Mouse (Mus musculus) lung, embryonic 15.5 days (tissue): ENCODE measurements around the gene Ccdc9. TPM values are rescaled to one million over a fixed set of nuclear protein-coding genes. Genes with fewer than 3 reads are reported as not detected.

Experiments used
- ATAC-seq: fragments of 200-750 bp; cut with Nextera tagmentation; 2 replicates; pipeline ENCODE4 v1.8.0; 2017; ENCODE audit warnings: moderate number of reproducible peaks, borderline replicate concordance; ENCODE audit not compliant: low FRiP score, low TSS enrichment; ENCODE audit errors: extremely low read depth
- H3K27ac ChIP-seq: fragments of 300-500 bp; sonication (generic); 2 replicates; pipeline ENCODE4 v1.5.1; 2015; ENCODE audit warnings: moderate library complexity, mild to moderate bottlenecking, inconsistent platforms
- H3K27me3 ChIP-seq: fragments of 300-500 bp; sonication (generic); 2 replicates; pipeline ENCODE4 v1.6.1; 2015; ENCODE audit warnings: inconsistent platforms
- H3K36me3 ChIP-seq: fragments of 300-500 bp; sonication (generic); 2 replicates; pipeline ENCODE4 v1.6.1; 2015; ENCODE audit warnings: inconsistent platforms
- H3K4me1 ChIP-seq: fragments of 300-500 bp; sonication (generic); 2 replicates; pipeline ENCODE4 v1.6.1; 2015; ENCODE audit warnings: inconsistent platforms
- H3K4me2 ChIP-seq: fragments of 300-500 bp; sonication (generic); 2 replicates; pipeline ENCODE4 v1.6.1; 2015; ENCODE audit warnings: inconsistent platforms, mild to moderate bottlenecking, moderate library complexity
- H3K4me3 ChIP-seq: fragments of 300-500 bp; sonication (generic); 2 replicates; pipeline ENCODE4 v1.5.1; 2015; ENCODE audit warnings: mild to moderate bottlenecking, inconsistent platforms
- H3K9ac ChIP-seq: fragments of 300-500 bp; sonication (generic); 2 replicates; pipeline ENCODE4 v1.6.1; 2015; ENCODE audit warnings: inconsistent platforms
- H3K9me3 ChIP-seq: fragments of 300-500 bp; sonication (generic); 2 replicates; pipeline ENCODE4 v1.6.1; 2016; ENCODE audit warnings: inconsistent platforms
- WGBS: fragments of 180-500 bp; shearing (Covaris S2); methylation state at CpG from one replicate; pipeline ENCODE4 v1.1.7; 2015; 5-methylcytosine and 5-hydroxymethylcytosine counted together
- polyA plus RNA-seq: library from polyadenylated mRNA; unstranded; fragments of >200 nt; fragmentation: Nextera tagmentation; extraction: Ambion mirVana; gene quantifications from 2 replicates; pipeline ENCODE4 v1.2.1, GENCODE M21; 2015

Ccdc9 gene
- 22.4 and 23.0 TPM in 2 replicates for polyA plus RNA-seq

DNA sequence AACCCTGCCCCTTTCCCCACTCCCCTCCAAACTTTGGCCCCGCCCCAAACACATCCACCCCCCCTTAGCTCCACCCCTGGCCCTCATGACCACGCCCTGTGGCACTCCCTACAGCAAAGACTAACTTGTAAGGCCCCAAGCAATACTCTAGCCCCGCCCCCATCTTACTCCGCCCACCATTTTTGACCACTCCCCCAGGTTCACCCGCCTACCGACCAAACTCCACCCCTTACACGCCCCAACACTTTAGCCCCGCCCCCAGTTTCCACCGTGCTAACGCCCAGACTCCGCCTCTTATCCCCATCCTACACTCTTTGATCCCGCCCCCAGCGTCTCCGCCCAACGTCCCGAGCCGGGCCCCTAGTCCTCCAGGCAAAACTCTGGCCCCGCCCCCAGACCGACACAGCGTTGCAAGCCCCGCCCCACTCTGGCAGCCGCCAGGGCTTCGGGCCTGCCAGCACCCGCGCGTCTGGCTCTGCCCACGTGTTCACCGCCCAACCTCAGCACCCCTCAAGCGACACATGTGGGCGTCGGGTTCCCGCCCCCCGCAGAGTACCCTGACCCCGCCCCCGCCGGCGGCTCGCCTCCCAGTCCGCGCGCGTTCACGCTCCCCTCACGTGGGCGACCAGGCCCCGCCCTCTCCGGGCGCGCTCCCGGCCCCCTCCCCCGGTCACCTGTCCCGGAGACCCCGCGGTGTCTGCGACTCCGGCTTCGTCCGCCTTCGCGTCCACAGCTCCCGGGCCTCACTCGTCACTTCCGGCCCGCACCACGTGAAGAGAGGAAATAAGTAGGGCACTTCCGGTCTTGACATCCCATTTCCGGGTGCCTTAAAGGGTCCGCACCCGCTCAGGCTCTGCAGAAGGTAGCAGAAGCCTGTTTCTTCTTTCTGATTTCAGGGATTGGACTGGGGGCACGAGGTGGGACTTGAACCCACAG, at the start of gene Ccdc9:
TSS of gene Ccdc9 (minus strand) at position 770 of the 936 bp plus-strand sequence.
- peak; percentile 89 for ATAC-seq
- peak within 1 kb of the TSS; percentile 76 for H3K4me3 ChIP-seq
- H3K27me3 ChIP-seq, result no peaks in the 10 kb centered on the region
- H3K4me1 ChIP-seq, result peaks cover 13% of the 10 kb centered on the region; the same call in 1 of the 2 replicates
- under 1% methylated on average over 67 of the region's 70 CpGs for WGBS
- H3K4me2 ChIP-seq, result peak within 1 kb of the TSS; percentile 72
- peak within 1 kb of the TSS; percentile 99 for H3K27ac ChIP-seq
- H3K9me3 ChIP-seq, result no peaks in the 10 kb centered on the region
- peak within 1 kb of the TSS; percentile 73 for H3K9ac ChIP-seq
- peaks cover 29% of the 10 kb centered on the region for H3K36me3 ChIP-seq

DNA sequence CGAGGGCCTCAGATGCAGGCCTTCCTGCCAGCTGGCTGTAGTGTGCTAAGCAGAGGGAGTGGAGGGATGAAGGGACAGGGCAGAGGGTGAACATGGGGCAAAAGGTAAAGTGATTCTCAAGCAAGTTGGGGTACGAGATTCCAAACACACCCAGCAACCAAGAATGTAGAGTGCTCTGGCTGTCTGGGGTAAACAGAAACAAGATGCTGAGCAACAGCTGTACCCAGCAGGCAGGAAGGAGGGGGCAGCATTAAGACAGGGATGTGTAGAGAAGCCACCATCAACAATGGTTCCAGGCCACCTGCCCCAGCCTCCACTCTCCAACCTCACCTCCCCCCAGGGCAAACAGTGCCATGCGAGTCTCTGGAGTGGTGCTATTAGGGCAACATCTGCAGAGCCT, 42.6 kb upstream of the Ccdc9 start:
- ATAC-seq, result no peak
- H3K36me3 ChIP-seq, result peaks cover 64% of the 10 kb centered on the region
- no peak overlapping the region for H3K27ac ChIP-seq
- 65% methylated on average over 3 of the region's 3 CpGs for WGBS
- peaks cover 4% of the 10 kb centered on the region for H3K4me1 ChIP-seq
- no peak overlapping the region for H3K4me2 ChIP-seq
- no peaks in the 10 kb centered on the region for H3K9me3 ChIP-seq
- H3K4me3 ChIP-seq, result no peak overlapping the region
- no peak overlapping the region for H3K9ac ChIP-seq
- H3K27me3 ChIP-seq, result no peaks in the 10 kb centered on the region

DNA sequence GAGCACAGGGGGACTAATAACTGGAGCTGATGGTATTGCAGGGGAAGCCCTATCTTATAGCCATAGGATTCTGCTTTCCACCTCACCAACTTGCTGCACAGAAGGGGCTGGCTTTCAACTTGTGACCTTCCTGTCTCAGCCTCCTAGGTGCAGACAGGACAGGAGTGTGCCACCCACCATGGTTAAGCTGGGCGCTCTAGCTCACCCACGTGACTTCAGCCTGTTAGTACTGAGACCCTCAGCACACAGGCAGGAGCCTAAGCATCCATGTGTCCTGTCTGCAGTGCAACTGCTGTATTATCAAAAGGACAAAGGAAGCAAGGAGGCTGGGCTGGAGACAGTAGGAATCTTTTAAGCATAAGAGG, 40.0 kb upstream of the Ccdc9 start:
- no peak overlapping the region; the same call in 1 of the 2 replicates for H3K27ac ChIP-seq
- H3K36me3 ChIP-seq, result peaks cover 46% of the 10 kb centered on the region

DNA sequence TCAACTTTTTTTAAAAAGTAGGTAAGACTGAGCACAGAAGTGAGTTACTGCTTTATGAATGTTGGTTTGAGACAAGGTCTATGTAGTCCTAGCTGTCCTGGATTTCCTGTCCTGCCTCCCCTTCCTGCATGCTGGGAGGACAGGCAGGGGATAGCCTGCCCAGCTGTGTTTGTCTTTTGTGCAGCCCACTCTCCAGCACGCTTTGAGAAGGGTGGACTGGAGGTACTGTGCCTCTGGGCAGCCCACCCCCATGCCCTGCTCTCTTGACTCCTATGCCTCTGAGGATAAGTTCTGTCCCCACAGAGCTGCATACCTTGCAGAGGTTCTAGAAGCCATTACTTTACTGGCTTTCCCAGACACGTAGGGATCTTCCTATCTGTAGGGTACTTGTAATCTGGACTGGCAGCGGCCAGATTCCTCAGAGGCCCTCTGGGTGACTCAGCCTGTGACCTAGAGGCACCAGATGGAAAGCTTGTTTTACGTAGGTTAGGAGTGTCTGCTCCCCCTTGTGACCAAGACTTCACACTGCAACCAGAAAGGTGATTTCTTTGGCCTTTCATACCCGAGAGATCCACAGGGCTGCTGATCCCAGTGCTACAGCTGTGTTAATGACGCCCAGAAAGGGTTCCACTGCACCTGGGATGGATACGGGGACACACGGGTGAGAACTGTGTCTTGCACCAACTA, 39.5 kb upstream of the Ccdc9 start:
- Histone ChIP-seq H3K4me2 (no peak overlapping the region), H3K36me3 (peaks cover 43% of the 10 kb centered on the region), H3K27ac (peak overlapping the region; percentile 61), H3K9ac (0 out of 2 replicates have a peak overlapping the region, but pooled peaks have one; percentile 24), H3K4me3 (no peak overlapping the region), H3K4me1 (peaks cover 4% of the 10 kb centered on the region), H3K27me3 (no peaks in the 10 kb centered on the region), H3K9me3 (no peaks in the 10 kb centered on the region)
- peak; percentile 32 for ATAC-seq
- 25% methylated on average over 8 of the region's 8 CpGs for WGBS

More for the DNA sequence above, 40.0 kb upstream of the Ccdc9 start:
- Histone ChIP-seq H3K4me3 (no peak overlapping the region), H3K27me3 (no peaks in the 10 kb centered on the region), H3K4me2 (no peak overlapping the region), H3K4me1 (peaks cover 4% of the 10 kb centered on the region), H3K9ac (no peak overlapping the region), H3K9me3 (no peaks in the 10 kb centered on the region)
- 99% methylated on average over 2 of the region's 2 CpGs for WGBS
- no peak for ATAC-seq

- Histone ChIP-seq H3K4me1 (peaks cover 4% of the 10 kb centered on the region), H3K9me3 (no peaks in the 10 kb centered on the region), H3K36me3 (peaks cover 30% of the 10 kb centered on the region), H3K27ac (no peak overlapping the region), H3K4me3 (no peak overlapping the region), H3K27me3 (no peaks in the 10 kb centered on the region), H3K9ac (no peak overlapping the region), H3K4me2 (no peak overlapping the region)
- no peak for ATAC-seq
- 75% methylated on average over 7 of the region's 7 CpGs for WGBS
Measured at GRCm38 (mm10) chr7:16324661-16325060, 38.1 kb upstream of the Ccdc9 start.

GRCm38 (mm10) chr7:16320479-16320878, 33.9 kb upstream of the Ccdc9 start:
- H3K36me3 ChIP-seq, result no peaks in the 10 kb centered on the region
- no peak for ATAC-seq
- H3K4me2 ChIP-seq, result no peak overlapping the region
- H3K27me3 ChIP-seq, result no peaks in the 10 kb centered on the region
- H3K4me1 ChIP-seq, result 0 out of 2 replicates have a peak, but pooled peaks cover under 1% of the 10 kb centered on the region
- H3K27ac ChIP-seq, result no peak overlapping the region
- no peak overlapping the region for H3K9ac ChIP-seq
- no peaks in the 10 kb centered on the region for H3K9me3 ChIP-seq
- H3K4me3 ChIP-seq, result no peak overlapping the region
- 83% methylated on average over 6 of the region's 6 CpGs for WGBS

GRCm38 (mm10) chr7:16319216-16319615, 32.6 kb upstream of the Ccdc9 start:
- 78% methylated on average over 4 of the region's 4 CpGs for WGBS
- no peak overlapping the region; the same call in 1 of the 2 replicates for H3K27ac ChIP-seq
- H3K4me1 ChIP-seq, result peaks cover 10% of the 10 kb centered on the region; the same call in 1 of the 2 replicates
- H3K36me3 ChIP-seq, result no peaks in the 10 kb centered on the region
- no peak overlapping the region for H3K4me2 ChIP-seq
- H3K27me3 ChIP-seq, result no peaks in the 10 kb centered on the region
- H3K4me3 ChIP-seq, result no peak overlapping the region
- no peak overlapping the region for H3K9ac ChIP-seq
- no peak for ATAC-seq
- H3K9me3 ChIP-seq, result no peaks in the 10 kb centered on the region

DNA sequence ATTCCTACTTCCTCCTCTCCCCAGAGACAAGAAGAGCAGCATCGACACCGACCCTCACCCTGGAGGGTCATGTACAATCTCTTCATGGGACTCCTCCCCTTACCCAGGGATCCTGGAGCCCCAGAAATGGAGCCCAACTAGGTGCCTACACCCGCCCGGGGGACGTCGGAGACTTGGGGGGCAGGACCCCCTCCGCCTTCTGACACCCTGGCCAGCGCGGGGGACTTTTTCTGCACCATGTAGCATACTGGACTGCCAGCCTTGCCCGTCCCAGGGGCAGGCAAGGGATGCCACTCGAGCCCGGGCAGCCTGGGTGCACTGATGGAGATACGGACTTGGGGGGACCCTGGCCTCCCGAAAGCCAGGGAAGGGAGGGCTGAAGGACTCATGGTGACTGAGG, 30.5 kb upstream of the Ccdc9 start:
- no peak for ATAC-seq
- H3K9ac ChIP-seq, result no peak overlapping the region
- H3K27ac ChIP-seq, result no peak overlapping the region
- H3K4me1 ChIP-seq, result peaks cover 28% of the 10 kb centered on the region
- H3K36me3 ChIP-seq, result no peaks in the 10 kb centered on the region
- no peaks in the 10 kb centered on the region for H3K27me3 ChIP-seq
- no peak overlapping the region for H3K4me2 ChIP-seq
- H3K4me3 ChIP-seq, result no peak overlapping the region
- H3K9me3 ChIP-seq, result no peaks in the 10 kb centered on the region
- WGBS, result 78% methylated on average over 14 of the region's 14 CpGs

DNA sequence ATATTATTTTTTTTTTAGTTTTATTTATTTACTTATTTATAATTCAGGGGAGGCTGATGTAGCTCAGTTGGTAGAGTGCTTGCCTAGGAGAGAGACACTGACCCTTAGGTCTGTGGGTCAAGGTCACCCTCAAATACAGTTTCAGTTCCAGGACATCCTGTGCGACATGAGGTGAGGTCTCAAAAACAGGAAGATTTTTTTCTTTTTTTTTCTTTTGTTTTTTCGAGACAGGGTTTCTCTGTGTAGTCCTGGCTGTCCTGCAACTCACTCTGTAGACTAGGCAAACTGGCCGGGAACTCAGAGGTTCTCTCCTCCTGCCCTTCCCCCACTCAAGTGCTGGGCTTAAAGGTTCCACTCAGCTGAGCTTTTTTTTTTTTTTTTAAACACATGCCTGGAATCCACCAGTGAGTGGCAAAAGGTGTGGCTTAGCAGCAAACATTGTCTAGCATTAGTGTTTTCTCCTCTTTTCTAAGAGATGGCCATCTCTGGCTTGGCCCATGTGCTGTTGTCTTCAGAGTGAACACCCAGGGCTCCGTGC, 28.7 kb upstream of the Ccdc9 start:
- no peak for ATAC-seq
- no peak overlapping the region for H3K27ac ChIP-seq
- 47% methylated on average over 4 of the region's 4 CpGs for WGBS

GRCm38 (mm10) chr7:16314221-16314775, 27.7 kb upstream of the Ccdc9 start:
- ATAC-seq, result no peak
- no peaks in the 10 kb centered on the region for H3K9me3 ChIP-seq
- no peaks in the 10 kb centered on the region for H3K36me3 ChIP-seq
- H3K27ac ChIP-seq, result peak overlapping the region; percentile 97
- peaks cover 12% of the 10 kb centered on the region for H3K27me3 ChIP-seq
- peak overlapping the region; percentile 87 for H3K9ac ChIP-seq
- WGBS, result 11% methylated on average over 13 of the region's 13 CpGs
- peak overlapping the region; percentile 99 for H3K4me2 ChIP-seq
- peaks cover 55% of the 10 kb centered on the region for H3K4me1 ChIP-seq
- peak overlapping the region; percentile 64 for H3K4me3 ChIP-seq

More for the DNA sequence above, 28.7 kb upstream of the Ccdc9 start:
- H3K4me1 ChIP-seq, result peaks cover 45% of the 10 kb centered on the region
- peaks cover 4% of the 10 kb centered on the region for H3K27me3 ChIP-seq
- no peak overlapping the region for H3K9ac ChIP-seq
- H3K9me3 ChIP-seq, result no peaks in the 10 kb centered on the region
- H3K36me3 ChIP-seq, result no peaks in the 10 kb centered on the region
- no peak overlapping the region for H3K4me3 ChIP-seq
- no peak overlapping the region for H3K4me2 ChIP-seq

- H3K36me3 ChIP-seq, result no peaks in the 10 kb centered on the region
- peaks cover 12% of the 10 kb centered on the region for H3K27me3 ChIP-seq
- peak overlapping the region; percentile 87 for H3K9ac ChIP-seq
- under 1% methylated on average over 62 of the region's 66 CpGs for WGBS
- peak overlapping the region; percentile 99 for H3K4me2 ChIP-seq
- peak; percentile 58 for ATAC-seq
- H3K4me1 ChIP-seq, result peaks cover 61% of the 10 kb centered on the region
- H3K9me3 ChIP-seq, result no peaks in the 10 kb centered on the region
- peak overlapping the region; percentile 64 for H3K4me3 ChIP-seq
- H3K27ac ChIP-seq, result peak overlapping the region; percentile 97
Measured at GRCm38 (mm10) chr7:16313481-16314220, 27.1 kb upstream of the Ccdc9 start.
